Mouse (Mus musculus): Measurements from ENCODE around the gene Rasa3. TPM values are rescaled to one million over a fixed set of nuclear protein-coding genes. Genes with fewer than 3 reads are reported as not detected.
A peak's percentile ranks its signal among the peaks of the same experiment; 100 is the strongest.

The Rasa3 gene
- total RNA-seq, 4 experiments from 2014 or later: 13.2 to 16.2 (median 13.9) TPM

GRCm38 (mm10) chr8:13620226-13620920 lies 57.0 kb downstream of the Rasa3 start:
- DNase-seq (ENCODE audit: low spot score): no peak

GRCm38 (mm10) chr8:13616831-13617505 lies 60.4 kb downstream of the Rasa3 start:
- DNase-seq (ENCODE audit: low spot score): no peak

- DNase-seq (ENCODE audit: low spot score): peak; percentile 71
These were observed 62.4 kb downstream of the Rasa3 start for GRCm38 (mm10) chr8:13614924-13615391.

GRCm38 (mm10) chr8:13614136-13614535 lies 63.3 kb downstream of the Rasa3 start:
- no peak for DNase-seq (ENCODE audit: low spot score)

- no peak for DNase-seq (ENCODE audit: low spot score)
These were observed 65.7 kb downstream of the Rasa3 start for GRCm38 (mm10) chr8:13611702-13612101.

- DNase-seq (ENCODE audit: low spot score): no peak
These were observed 67.4 kb downstream of the Rasa3 start for GRCm38 (mm10) chr8:13609971-13610370.

- no peak for DNase-seq (ENCODE audit: low spot score)
These were observed 68.5 kb downstream of the Rasa3 start for GRCm38 (mm10) chr8:13608946-13609345.

GRCm38 (mm10) chr8:13605920-13606480 lies 71.4 kb downstream of the Rasa3 start:
- no peak for DNase-seq (ENCODE audit: low spot score)

- DNase-seq (ENCODE audit: low spot score): no peak
These were observed 74.8 kb downstream of the Rasa3 start for GRCm38 (mm10) chr8:13602621-13603020.

- DNase-seq (ENCODE audit: low spot score): no peak
These were observed 76.2 kb downstream of the Rasa3 start for GRCm38 (mm10) chr8:13601166-13601565.

- DNase-seq (ENCODE audit: low spot score): no peak
These were observed 76.7 kb downstream of the Rasa3 start for GRCm38 (mm10) chr8:13600716-13601115.

GRCm38 (mm10) chr8:13600204-13600603 lies 77.2 kb downstream of the Rasa3 start:
- DNase-seq (ENCODE audit: low spot score): no peak

GRCm38 (mm10) chr8:13597777-13598176 lies 79.6 kb downstream of the Rasa3 start:
- no peak for DNase-seq (ENCODE audit: low spot score)

- DNase-seq (ENCODE audit: low spot score): no peak
These were observed 81.5 kb downstream of the Rasa3 start for GRCm38 (mm10) chr8:13595861-13596260.

GRCm38 (mm10) chr8:13594884-13595323 lies 82.5 kb downstream of the Rasa3 start:
- peak; percentile 61 for DNase-seq (ENCODE audit: low spot score)

- DNase-seq (ENCODE audit: low spot score): no peak
These were observed 84.1 kb downstream of the Rasa3 start for GRCm38 (mm10) chr8:13593340-13593739.

GRCm38 (mm10) chr8:13591246-13591645 lies 86.2 kb downstream of the Rasa3 start:
- no peak for DNase-seq (ENCODE audit: low spot score)

GRCm38 (mm10) chr8:13589071-13589470 lies 88.3 kb downstream of the Rasa3 start:
- no peak for DNase-seq (ENCODE audit: low spot score)

GRCm38 (mm10) chr8:13584652-13585051 lies 92.8 kb downstream of the Rasa3 start:
- no peak for DNase-seq (ENCODE audit: low spot score)

GRCm38 (mm10) chr8:13577869-13578268 lies 99.5 kb downstream of the Rasa3 start:
- no peak for DNase-seq (ENCODE audit: low spot score)

- DNase-seq (ENCODE audit: low spot score): no peak
These were observed 105.4 kb downstream of the Rasa3 start for GRCm38 (mm10) chr8:13571999-13572398.

GRCm38 (mm10) chr8:13562118-13562517 lies 115.3 kb downstream of the Rasa3 start, which contains the start of gene 1700029H14Rik:
Gene 1700029H14Rik, minus strand, starts transcription at chr8:13562461.
- no peak for DNase-seq (ENCODE audit: low spot score)

- no peak for DNase-seq (ENCODE audit: low spot score)
These were observed 119.9 kb downstream of the Rasa3 start for GRCm38 (mm10) chr8:13557526-13557925.

Data from heart, adult 8-10 months (tissue).